Mouse (Mus musculus): ENCODE measurements around the gene Fam19a4.

The Fam19a4 gene

GRCm38 (mm10) chr6:97060074-97060681, at the start of gene Fam19a4:
Fam19a4 (minus strand) TSS chr6:97060413.
- DNase-seq (ENCODE audit: extremely low spot score, low read depth, low spot score) = no peak

- DNase-seq (ENCODE audit: extremely low spot score, low read depth, low spot score) = peak; percentile 76
These were observed 46.6 kb upstream of the Fam19a4 start for GRCm38 (mm10) chr6:97106777-97107176.

- no peak for DNase-seq (ENCODE audit: extremely low spot score, low read depth, low spot score)
These were observed 45.9 kb upstream of the Fam19a4 start for GRCm38 (mm10) chr6:97106106-97106505.

- DNase-seq (ENCODE audit: extremely low spot score, low read depth, low spot score) = no peak
These were observed 44.1 kb upstream of the Fam19a4 start for GRCm38 (mm10) chr6:97104264-97104852.

- no peak for DNase-seq (ENCODE audit: extremely low spot score, low read depth, low spot score)
These were observed 41.9 kb upstream of the Fam19a4 start for GRCm38 (mm10) chr6:97101958-97102702.

GRCm38 (mm10) chr6:97101190-97101957, 41.2 kb upstream of the Fam19a4 start:
- no peak for DNase-seq (ENCODE audit: extremely low spot score, low read depth, low spot score)

GRCm38 (mm10) chr6:97082336-97082735, 22.1 kb upstream of the Fam19a4 start:
- no peak for DNase-seq (ENCODE audit: extremely low spot score, low read depth, low spot score)

- no peak for DNase-seq (ENCODE audit: extremely low spot score, low read depth, low spot score)
These were observed 19.8 kb upstream of the Fam19a4 start for GRCm38 (mm10) chr6:97080016-97080415.

GRCm38 (mm10) chr6:97059599-97059998, 614 bp downstream of the Fam19a4 start:
- DNase-seq (ENCODE audit: extremely low spot score, low read depth, low spot score) = no peak

- DNase-seq (ENCODE audit: extremely low spot score, low read depth, low spot score) = no peak
These were observed 7.9 kb downstream of the Fam19a4 start for GRCm38 (mm10) chr6:97052196-97052770.

GRCm38 (mm10) chr6:97048403-97048802, 11.8 kb downstream of the Fam19a4 start:
- no peak for DNase-seq (ENCODE audit: extremely low spot score, low read depth, low spot score)

- no peak for DNase-seq (ENCODE audit: extremely low spot score, low read depth, low spot score)
These were observed 13.7 kb downstream of the Fam19a4 start for GRCm38 (mm10) chr6:97046541-97046940.

- no peak for DNase-seq (ENCODE audit: extremely low spot score, low read depth, low spot score)
These were observed 33.0 kb downstream of the Fam19a4 start for GRCm38 (mm10) chr6:97027110-97027677.

GRCm38 (mm10) chr6:97019323-97019722, 40.9 kb downstream of the Fam19a4 start:
- DNase-seq (ENCODE audit: extremely low spot score, low read depth, low spot score) = no peak

GRCm38 (mm10) chr6:97016711-97017110, 43.5 kb downstream of the Fam19a4 start:
- DNase-seq (ENCODE audit: extremely low spot score, low read depth, low spot score) = no peak

GRCm38 (mm10) chr6:97016018-97016417, 44.2 kb downstream of the Fam19a4 start:
- DNase-seq (ENCODE audit: extremely low spot score, low read depth, low spot score) = no peak

GRCm38 (mm10) chr6:97006513-97007094, 53.6 kb downstream of the Fam19a4 start:
- DNase-seq (ENCODE audit: extremely low spot score, low read depth, low spot score) = peak; percentile 60

GRCm38 (mm10) chr6:97005038-97005437, 55.2 kb downstream of the Fam19a4 start:
- no peak for DNase-seq (ENCODE audit: extremely low spot score, low read depth, low spot score)

GRCm38 (mm10) chr6:96995556-96996159, 64.6 kb downstream of the Fam19a4 start:
- no peak for DNase-seq (ENCODE audit: extremely low spot score, low read depth, low spot score)

GRCm38 (mm10) chr6:96991741-96992140, 68.5 kb downstream of the Fam19a4 start:
- DNase-seq (ENCODE audit: extremely low spot score, low read depth, low spot score) = no peak
